Mouse (Mus musculus) left cerebral cortex, adult 2 months (tissue): ENCODE data around the gene Tcea3. TPM values are rescaled to one million over a fixed set of nuclear protein-coding genes. Genes with fewer than 3 reads are reported as not detected.

ENCODE experiments used
- DNase-seq, 2 experiments: peaks; one replicate each; pipeline ENCODE4 v3.0.0; 2021 to 2022; ENCODE audit warnings: low spot score in 2 of 2, mixed read lengths in 1 of 2; ENCODE audit errors: extremely low spot score in 1 of 2
- H3K27ac ChIP-seq: fragments of 200-600 bp; 2 replicates; pipeline ENCODE4 v1.8.1; 2022
- H3K4me3 ChIP-seq: fragments of 200-600 bp; 2 replicates; pipeline ENCODE4 v1.8.1; 2022
- CTCF ChIP-seq: fragments of 200-600 bp; IDR thresholded peaks from 2 replicates; pipeline ENCODE4 v1.8.1; 2022; ENCODE audit warnings: antibody characterized with exemption, mild to moderate bottlenecking, moderate library complexity
- intact Hi-C: fragments of 180-260 bp; cut with DNase I; formaldehyde crosslinking; loops from one replicate; pipeline ENCODE4 v1.15.1; 2025
- total RNA-seq, 2 experiments: library from RNA; stranded (reverse); gene quantifications; 2 replicates each; pipeline ENCODE4 v1.2.3; 2021

The Tcea3 gene
- total RNA-seq, 2 experiments from 2014 or later: 0.68 to 0.93 TPM

DNA sequence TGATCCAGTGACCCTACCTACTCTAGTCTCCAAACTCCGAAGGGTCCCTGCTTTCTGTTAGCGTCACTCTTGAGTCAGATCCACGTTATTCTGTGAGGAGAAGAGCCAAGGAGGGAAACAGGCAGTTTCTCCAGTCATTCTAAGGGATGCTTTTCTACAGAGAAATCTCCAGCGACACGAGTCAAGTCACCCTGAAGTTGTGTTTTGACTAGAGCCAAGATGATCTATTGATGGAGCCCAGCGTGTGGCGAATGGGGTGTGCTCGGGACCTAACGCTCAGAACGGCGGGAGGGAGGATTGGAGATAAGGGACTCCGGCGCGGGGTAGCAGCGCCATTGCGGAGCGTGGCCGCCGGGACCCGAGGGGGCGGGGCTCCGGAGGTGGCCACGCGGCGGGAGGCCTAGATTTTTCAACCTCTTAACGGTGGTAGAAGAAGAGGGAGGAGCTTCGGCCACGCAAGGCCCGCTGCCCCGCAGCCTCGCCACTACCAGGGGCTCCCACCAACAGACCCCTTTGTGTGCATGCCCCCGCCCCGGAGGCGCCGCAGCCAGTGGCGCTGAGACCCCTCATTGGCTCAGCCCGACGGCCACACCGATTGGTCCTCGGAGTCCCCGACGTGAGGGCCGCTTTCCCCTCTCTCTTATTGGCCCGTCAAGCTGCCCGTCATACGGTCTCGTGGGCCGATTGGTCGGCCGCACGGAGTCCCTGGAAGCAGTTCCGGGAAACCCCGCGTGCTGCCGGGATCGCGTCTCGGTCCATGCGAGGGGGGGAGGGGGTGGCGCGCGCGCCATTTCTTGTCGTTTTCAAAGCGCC is 62.9 kb downstream of the Tcea3 start, which contains the start of gene Hnrnpr:
Gene Hnrnpr, plus strand, starts transcription at position 714 of the 813 bp plus-strand sequence.
- peak within 1 kb of the TSS; percentile 98 for H3K4me3 ChIP-seq
- intact Hi-C loops: loop anchor here (1.0 kb wide), 1 partner anchor 24 kb away; no protein-coding TSS in a partner anchor
- peak within 1 kb of the TSS; percentile 93 for H3K27ac ChIP-seq
- TF ChIP-seq CTCF: no peak
- peak; percentile 99 for DNase-seq

GRCm38 (mm10) chr4:136311042-136311999 is 63.8 kb downstream of the Tcea3 start:
- peak; percentile 38 to 44 for DNase-seq
- H3K4me3 ChIP-seq: peak overlapping the region; percentile 98
- TF ChIP-seq CTCF: no peak
- peak overlapping the region; percentile 93 for H3K27ac ChIP-seq
- intact Hi-C loops: no loop called here

DNA sequence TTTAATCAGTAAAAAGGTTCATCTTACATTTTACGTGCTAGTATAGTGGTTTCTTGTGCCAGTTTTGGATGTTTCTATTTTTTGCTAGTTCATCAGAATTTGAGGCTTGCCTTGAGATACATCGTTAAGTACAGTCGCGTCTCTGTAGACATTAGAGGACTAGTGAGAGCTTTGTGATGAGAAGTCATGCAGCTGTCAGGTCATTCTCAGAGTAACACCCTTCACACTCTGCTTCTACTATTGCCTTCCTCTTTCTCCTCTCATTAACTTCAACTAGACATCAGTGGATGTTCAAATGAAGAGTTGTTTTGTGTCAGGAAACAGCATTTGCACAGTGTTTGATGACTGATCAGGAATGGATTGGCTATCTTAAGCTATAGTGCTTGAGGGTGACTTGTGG is 65.1 kb downstream of the Tcea3 start:
- no peak for DNase-seq
- Histone ChIP-seq H3K4me3 (peak overlapping the region; percentile 98), H3K27ac (no peak overlapping the region)
- no peak for TF ChIP-seq CTCF
- intact Hi-C loops: no loop called here

- Histone ChIP-seq H3K4me3 (no peak overlapping the region), H3K27ac (no peak overlapping the region)
- TF ChIP-seq CTCF: no peak
- intact Hi-C loops: no loop called here
- no peak for DNase-seq
These were observed 70.1 kb downstream of the Tcea3 start for GRCm38 (mm10) chr4:136317667-136318066.

DNA sequence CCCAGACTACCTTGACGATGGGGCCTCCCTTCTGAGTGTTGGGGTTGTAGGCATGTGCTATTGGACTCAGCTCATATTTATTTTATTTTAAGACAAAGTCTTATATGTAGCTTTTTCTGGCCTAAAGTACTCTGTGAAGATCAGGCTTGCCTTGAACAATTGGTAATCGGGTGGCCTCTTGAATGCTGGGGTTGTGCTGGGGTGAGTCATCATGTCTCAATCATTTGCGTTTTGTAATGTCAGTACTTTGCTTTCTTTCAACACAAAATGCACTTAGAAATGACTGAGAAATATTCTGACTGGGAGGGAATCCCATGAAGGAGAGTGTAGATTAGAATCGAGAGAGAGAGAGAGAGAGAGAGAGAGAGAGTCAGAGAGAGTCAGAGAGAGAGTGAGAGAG is 72.5 kb downstream of the Tcea3 start:
- intact Hi-C loops: loop anchor here (5.0 kb wide), 2 partner anchors 58 to 118 kb away; no protein-coding TSS in a partner anchor
- no peak for DNase-seq
- Histone ChIP-seq H3K4me3 (no peak overlapping the region), H3K27ac (no peak overlapping the region)
- TF ChIP-seq CTCF: no peak

DNA sequence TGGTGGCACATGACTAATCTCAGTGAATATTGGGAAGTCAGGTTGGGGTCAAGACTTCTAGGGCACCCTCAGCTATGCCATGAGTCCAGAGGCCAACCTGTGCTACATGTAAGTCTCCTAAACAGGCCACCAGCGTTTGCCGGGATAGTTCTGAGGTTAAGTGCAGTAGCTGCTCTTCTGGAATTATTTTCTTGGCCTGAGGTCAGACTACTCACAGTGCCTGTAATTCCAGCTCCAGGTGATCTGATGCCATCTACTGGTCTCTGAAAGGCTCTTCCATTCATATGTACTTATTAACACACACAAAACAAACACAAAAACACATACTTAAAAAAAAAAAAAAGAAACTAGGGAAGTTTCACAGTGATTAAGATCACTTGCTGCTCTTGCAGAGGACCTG is 76.7 kb downstream of the Tcea3 start:
- no peak overlapping the region for H3K27ac ChIP-seq
- intact Hi-C loops: loop anchor here (5.0 kb wide), 2 partner anchors 62 to 122 kb away; no protein-coding TSS in a partner anchor
- TF ChIP-seq CTCF: peak; percentile 49

More for the DNA sequence above, 76.7 kb downstream of the Tcea3 start:
- H3K4me3 ChIP-seq: no peak overlapping the region
- no peak for DNase-seq

Other genes with a start within 250 kb of the Tcea3 start
- 10 to 100 TPM; 25.7 to 26.8 TPM for gene Eloa, start 226.0 kb upstream of the Tcea3 start, total RNA-seq
- 100 to 1,000 TPM; 271 to 308 TPM for gene Rpl11, start 194.3 kb upstream of the Tcea3 start, total RNA-seq
- 10 to 100 TPM; 26.8 to 36.1 TPM for gene Id3, start 104.2 kb upstream of the Tcea3 start, total RNA-seq
- 1 to 10 TPM in 1 of 2 experiments, under 1 TPM in 1; 0.36 to 1.3 TPM for gene E2f2, start 75.3 kb upstream of the Tcea3 start, total RNA-seq
- gene Asap3, start 41.4 kb upstream of the Tcea3 start, total RNA-seq: 1 to 10 TPM; 2.2 to 2.4 TPM
- 10 to 100 TPM; 53.5 to 54.9 TPM for gene Zfp46, start 37.0 kb downstream of the Tcea3 start, total RNA-seq
- gene Hnrnpr, start 63.2 kb downstream of the Tcea3 start, total RNA-seq: 10 to 100 TPM; 76.4 to 79.1 TPM
- gene Htr1d, start 175.8 kb downstream of the Tcea3 start, total RNA-seq: 1 to 10 TPM; 5.7 to 6.0 TPM
- under 1 TPM; 0.32 to 0.51 TPM for gene 6030445D17Rik, start 214.5 kb downstream of the Tcea3 start, total RNA-seq
- gene Luzp1, start 222.0 kb downstream of the Tcea3 start, total RNA-seq: 10 to 100 TPM; 82.0 to 88.2 TPM